Mouse (Mus musculus) MEL (cell line): Measurements from ENCODE around the gene Erp29. TPM values are rescaled to one million over a fixed set of nuclear protein-coding genes. Genes with fewer than 3 reads are reported as not detected.
A peak's percentile ranks its signal among the peaks of the same experiment; 100 is the strongest.

Experiments used
- DNase-seq: peaks from one replicate; pipeline ENCODE4 v3.0.0; 2011; ENCODE audit warnings: low read depth, low spot score
- H3K27ac ChIP-seq: 2 replicates; pipeline ENCODE4 v1.5.1; 2012; ENCODE audit warnings: low read depth, mild to moderate bottlenecking, control low read depth, low read length, moderate library complexity; ENCODE audit not compliant: control insufficient read depth
- H3K27me3 ChIP-seq, 2 experiments: fragments of 150-350 bp in 1 of 2; sonication (generic) in 1 of 2; 2 replicates each; pipeline ENCODE4 v1.6.1; 2012; ENCODE audit warnings: low read length in 2 of 2, mild to moderate bottlenecking in 2 of 2, improper control_type of control experiment in 1 of 2, moderate library complexity in 1 of 2; ENCODE audit not compliant: insufficient read depth in 2 of 2, control insufficient read depth in 1 of 2
- H3K36me3 ChIP-seq, 2 experiments: 2 replicates each; pipeline ENCODE4 v1.6.1; 2012 to 2014; ENCODE audit warnings: low read length in 2 of 2, improper control_type of control experiment in 1 of 2, inconsistent platforms in 1 of 2, mild to moderate bottlenecking in 1 of 2; ENCODE audit not compliant: insufficient read depth in 2 of 2, control insufficient read depth in 1 of 2
- H3K4me1 ChIP-seq, 2 experiments: fragments of 150-350 bp in 1 of 2; sonication (generic) in 1 of 2; 2 replicates each; pipeline ENCODE4 v1.6.1; 2012; ENCODE audit warnings: low read length in 2 of 2, improper control_type of control experiment in 1 of 2, mild to moderate bottlenecking in 1 of 2; ENCODE audit not compliant: insufficient read depth in 2 of 2, control insufficient read depth in 1 of 2
- H3K4me3 ChIP-seq, 2 experiments: fragments of 150-350 bp in 1 of 2; sonication (generic) in 1 of 2; 2 replicates each; pipeline ENCODE4 v1.5.1; 2012; ENCODE audit warnings: low read depth in 2 of 2, low read length in 2 of 2, mild to moderate bottlenecking in 2 of 2, moderate library complexity in 2 of 2, control low read depth in 1 of 2, improper control_type of control experiment in 1 of 2; ENCODE audit not compliant: control insufficient read depth in 1 of 2, insufficient read depth in 1 of 2
- H3K79me2 ChIP-seq: 2 replicates; pipeline ENCODE4 v1.6.1; 2012; ENCODE audit warnings: mild to moderate bottlenecking, low read length, moderate library complexity; ENCODE audit not compliant: control insufficient read depth, poor library complexity, insufficient read depth
- H3K9ac ChIP-seq: 2 replicates; pipeline ENCODE4 v1.6.1; 2012; ENCODE audit warnings: low read depth, mild to moderate bottlenecking, control low read depth, low read length, moderate library complexity; ENCODE audit not compliant: control insufficient read depth, poor library complexity, severe bottlenecking
- H3K9me3 ChIP-seq: fragments of 150-350 bp; sonication (generic); replicated peaks from 2 replicates; pipeline ENCODE4 v1.6.1; 2012; ENCODE audit warnings: mild to moderate bottlenecking, low read length, improper control_type of control experiment, moderate library complexity; ENCODE audit not compliant: insufficient read depth
- CHD2 ChIP-seq: IDR thresholded peaks from 2 replicates; pipeline ENCODE4 v1.6.1; 2011; ENCODE audit warnings: low read length, improper control_type of control experiment
- CTCF ChIP-seq, 3 experiments: IDR thresholded peaks in 2 of 3; conservative IDR thresholded peaks in 1 of 3; 2 replicates each; pipeline ENCODE4 v1.5.1; 2011 to 2012; ENCODE audit warnings: low read length in 3 of 3, low read depth in 2 of 3, mild to moderate bottlenecking in 2 of 3, improper control_type of control experiment in 1 of 3, inconsistent platforms in 1 of 3, mixed read lengths in 1 of 3, moderate library complexity in 1 of 3; ENCODE audit not compliant: control insufficient read depth in 1 of 3, insufficient read depth in 1 of 3, poor library complexity in 1 of 3, severe bottlenecking in 1 of 3
- E2F4 ChIP-seq: IDR thresholded peaks from 2 replicates; pipeline ENCODE4 v1.6.1; 2011; ENCODE audit warnings: low read depth, low read length, improper control_type of control experiment, borderline replicate concordance
- ELF1 ChIP-seq: IDR thresholded peaks from 2 replicates; pipeline ENCODE4 v1.6.1; 2014; ENCODE audit warnings: low read depth, mild to moderate bottlenecking, inconsistent platforms, low read length, improper control_type of control experiment, moderate library complexity
- EP300 ChIP-seq, 2 experiments: IDR thresholded peaks; 2 replicates each; pipeline ENCODE4 v1.6.1; 2011; ENCODE audit warnings: improper control_type of control experiment in 2 of 2, low read length in 2 of 2, low read depth in 1 of 2, mild to moderate bottlenecking in 1 of 2
- ETS1 ChIP-seq: IDR thresholded peaks from 2 replicates; pipeline ENCODE4 v1.6.1; 2012; ENCODE audit warnings: low read depth, mild to moderate bottlenecking, inconsistent platforms, low read length, improper control_type of control experiment, moderate library complexity
- GABPA ChIP-seq: IDR thresholded peaks from 2 replicates; pipeline ENCODE4 v1.6.1; 2012; ENCODE audit warnings: low read depth, mild to moderate bottlenecking, inconsistent platforms, low read length, improper control_type of control experiment, moderate library complexity
- HCFC1 ChIP-seq: IDR thresholded peaks from 2 replicates; pipeline ENCODE4 v1.6.1; 2012; ENCODE audit warnings: low read depth, mild to moderate bottlenecking, inconsistent platforms, low read length, improper control_type of control experiment, moderate library complexity
- JUND ChIP-seq: IDR thresholded peaks from 2 replicates; pipeline ENCODE4 v1.6.1; 2011; ENCODE audit warnings: low read depth, mild to moderate bottlenecking, improper control_type of control experiment, low read length
- KAT2A ChIP-seq: conservative IDR thresholded peaks from 2 replicates; pipeline ENCODE4 v1.6.1; 2012; ENCODE audit warnings: low read depth, low read length, improper control_type of control experiment, inconsistent platforms
- MAX ChIP-seq: IDR thresholded peaks from 2 replicates; pipeline ENCODE4 v1.6.1; 2011; ENCODE audit warnings: low read length, improper control_type of control experiment
- MAZ ChIP-seq: IDR thresholded peaks from 2 replicates; pipeline ENCODE4 v1.6.1; 2012; ENCODE audit warnings: low read depth, mild to moderate bottlenecking, inconsistent platforms, low read length, improper control_type of control experiment
- MEF2A ChIP-seq: IDR thresholded peaks from 2 replicates; pipeline ENCODE4 v1.6.1; 2014; ENCODE audit warnings: low read depth, mild to moderate bottlenecking, inconsistent platforms, low read length, improper control_type of control experiment; ENCODE audit not compliant: poor library complexity, insufficient replicate concordance, severe bottlenecking; ENCODE audit errors: extremely low read depth
- MXI1 ChIP-seq: IDR thresholded peaks from 2 replicates; pipeline ENCODE4 v1.6.1; 2011; ENCODE audit warnings: mild to moderate bottlenecking, low read depth, low read length, improper control_type of control experiment
- MYB ChIP-seq: IDR thresholded peaks from 2 replicates; pipeline ENCODE4 v1.6.1; 2011; ENCODE audit warnings: mild to moderate bottlenecking, low read depth, low read length, improper control_type of control experiment
- MYC ChIP-seq: IDR thresholded peaks from 2 replicates; pipeline ENCODE4 v1.6.1; 2011; ENCODE audit warnings: low read depth, mild to moderate bottlenecking, low read length, improper control_type of control experiment, moderate library complexity
- NELFE ChIP-seq: IDR thresholded peaks from 2 replicates; pipeline ENCODE4 v1.6.1; 2011; ENCODE audit warnings: low read depth, low read length, improper control_type of control experiment
- NRF1 ChIP-seq: IDR thresholded peaks from 2 replicates; pipeline ENCODE4 v1.6.1; 2014; ENCODE audit warnings: low read depth, mild to moderate bottlenecking, inconsistent platforms, low read length, improper control_type of control experiment, moderate library complexity; ENCODE audit not compliant: poor library complexity, insufficient read depth, severe bottlenecking
- POLR2A ChIP-seq, 2 experiments: IDR thresholded peaks; 2 replicates each; pipeline ENCODE4 v1.6.1; 2011 to 2012; ENCODE audit warnings: low read length in 2 of 2, mild to moderate bottlenecking in 2 of 2, control low read depth in 1 of 2, improper control_type of control experiment in 1 of 2, low read depth in 1 of 2, moderate library complexity in 1 of 2; ENCODE audit not compliant: control insufficient read depth in 1 of 2, insufficient read depth in 1 of 2, poor library complexity in 1 of 2
- POLR2AphosphoS2 ChIP-seq: IDR thresholded peaks from 2 replicates; pipeline ENCODE4 v1.6.1; 2011; ENCODE audit warnings: low read length, improper control_type of control experiment
- RAD21 ChIP-seq: IDR thresholded peaks from 2 replicates; pipeline ENCODE4 v1.6.1; 2011; ENCODE audit warnings: mild to moderate bottlenecking, low read depth, low read length, improper control_type of control experiment
- RCOR1 ChIP-seq: IDR thresholded peaks from 2 replicates; pipeline ENCODE4 v1.6.1; 2012; ENCODE audit warnings: low read depth, mild to moderate bottlenecking, inconsistent platforms, low read length, improper control_type of control experiment
- SIN3A ChIP-seq: IDR thresholded peaks from 2 replicates; pipeline ENCODE4 v1.6.1; 2012; ENCODE audit warnings: low read length, improper control_type of control experiment, inconsistent platforms
- TBP ChIP-seq: IDR thresholded peaks from 2 replicates; pipeline ENCODE4 v1.8.0; 2011; ENCODE audit warnings: low read depth, low read length, improper control_type of control experiment
- USF1 ChIP-seq: IDR thresholded peaks from 2 replicates; pipeline ENCODE4 v1.6.1; 2014; ENCODE audit warnings: low read depth, mild to moderate bottlenecking, inconsistent platforms, low read length, improper control_type of control experiment, moderate library complexity
- USF2 ChIP-seq, 2 experiments: IDR thresholded peaks; 2 replicates each; pipeline ENCODE4 v1.6.1; 2011 to 2012; ENCODE audit warnings: improper control_type of control experiment in 2 of 2, low read length in 2 of 2, borderline replicate concordance in 1 of 2, inconsistent platforms in 1 of 2, low read depth in 1 of 2, mild to moderate bottlenecking in 1 of 2; ENCODE audit not compliant: insufficient read depth in 1 of 2
- ZC3H11A ChIP-seq: IDR thresholded peaks from 2 replicates; pipeline ENCODE4 v1.6.1; 2012; ENCODE audit warnings: low read depth, mild to moderate bottlenecking, inconsistent platforms, low read length, improper control_type of control experiment
- ZMIZ1 ChIP-seq: IDR thresholded peaks from 2 replicates; pipeline ENCODE4 v1.6.1; 2012; ENCODE audit warnings: low read depth, mild to moderate bottlenecking, inconsistent platforms, low read length, improper control_type of control experiment, moderate library complexity
- ZNF384 ChIP-seq: IDR thresholded peaks from 2 replicates; pipeline ENCODE4 v1.6.1; 2012; ENCODE audit warnings: low read depth, mild to moderate bottlenecking, inconsistent platforms, low read length, improper control_type of control experiment
- polyA plus RNA-seq, 2 experiments: library from polyadenylated mRNA; stranded (reverse) in 1 of 2; unstranded in 1 of 2; fragments of >175 nt in 1 of 2; fragments of >200 nt in 1 of 2; gene quantifications; 2 replicates each; pipeline versions ENCODE4 v1.2.1 to v1.2.4; 2012; ENCODE audit warnings: low replicate concordance in 2 of 2, low read depth in 1 of 2; ENCODE audit not compliant: insufficient read length in 2 of 2, insufficient read depth in 1 of 2, missing spikeins in 1 of 2
- total RNA-seq: library from RNA; depleted of rRNA; stranded (reverse); fragments of 300-350 nt; gene quantifications from 2 replicates; pipeline ENCODE4 v1.2.3, GENCODE M21; 2012

Gene Erp29
- total and polyA plus RNA-seq, 3 experiments = 167 to 244 TPM; not detected in 1

- TF ChIP-seq RAD21 (no peak), POLR2AphosphoS2 (no peak), ETS1 (0 out of 2 replicates have a peak, but pooled peaks have one; percentile 7), E2F4 (no peak), POLR2A (IDR thresholded peaks at IDR 0.05; ENCODE audit: control insufficient read depth in 1 of 2, insufficient read depth in 1 of 2, low read depth in 1 of 2, low read length in 2 of 2, poor library complexity in 1 of 2) (peak in 1 of 2 experiments; percentile 12; a peak in 1 of 4 replicates), CHD2 (no peak), SIN3A (peak; percentile 88), EP300 (IDR thresholded peaks at IDR 0.05; ENCODE audit: low read depth in 1 of 2, low read length in 2 of 2) (no peak), USF2 (IDR thresholded peaks at IDR 0.05; ENCODE audit: borderline replicate concordance in 1 of 2, insufficient read depth in 1 of 2, low read depth in 1 of 2, low read length in 2 of 2) (no peak), MAZ (no peak), USF1 (peak; percentile 60)
Measured at GRCm38 (mm10) chr5:121398146-121398964, 54.0 kb downstream of the Erp29 start (continued).

GRCm38 (mm10) chr5:121397187-121398145, 54.8 kb downstream of the Erp29 start, which contains the start of gene Naa25:
Gene Naa25 (plus strand): TSS chr5:121397936.
- H3K9me3 ChIP-seq = no peaks in the 10 kb centered on the region
- peak within 1 kb of the TSS; percentile 99 for H3K27ac ChIP-seq
- peak within 1 kb of the TSS; percentile 100 for H3K9ac ChIP-seq
- H3K27me3 ChIP-seq = no peaks in the 10 kb centered on the region
- H3K4me1 ChIP-seq = peaks cover 3 to 31% of the 10 kb centered on the region in 2 experiments
- peaks cover 49% of the 10 kb centered on the region for H3K79me2 ChIP-seq
- H3K36me3 ChIP-seq = peaks cover 14 to 38% of the 10 kb centered on the region in 2 experiments
- peak within 1 kb of the TSS; percentile 81 to 99 for H3K4me3 ChIP-seq
- DNase-seq = peak; percentile 98
- TF ChIP-seq RCOR1 (peak; percentile 87), ZC3H11A (no peak), NRF1 (peak; percentile 93), ZNF384 (peak; percentile 100), ETS1 (peak; percentile 65; the same call in 1 of the 2 replicates), CTCF (IDR thresholded peaks at IDR 0.05 in 2 of 3, conservative IDR thresholded peaks at IDR 0.05 in 1 of 3; ENCODE audit: control insufficient read depth in 1 of 3, insufficient read depth in 1 of 3, low read depth in 2 of 3, low read length in 3 of 3, poor library complexity in 1 of 3, severe bottlenecking in 1 of 3) (no peak), CHD2 (peak; percentile 98), ELF1 (peak; percentile 51; the same call in 1 of the 2 replicates), SIN3A (peak; percentile 91), MAZ (peak; percentile 95), USF2 (IDR thresholded peaks at IDR 0.05; ENCODE audit: borderline replicate concordance in 1 of 2, insufficient read depth in 1 of 2, low read depth in 1 of 2, low read length in 2 of 2) (no peak), NELFE (peak; percentile 92), ZMIZ1 (peak; percentile 46; the same call in 1 of the 2 replicates), RAD21 (no peak), MYC (peak; percentile 93), E2F4 (peak; percentile 65; the same call in 1 of the 2 replicates), MAX (peak; percentile 85), MXI1 (peak; percentile 91), GABPA (no peak), JUND (no peak), KAT2A (peak; percentile 61), HCFC1 (peak; percentile 88), TBP (peak; percentile 86), MEF2A (no peak), POLR2AphosphoS2 (peak; percentile 80), MYB (peak; percentile 80), POLR2A (IDR thresholded peaks at IDR 0.05; ENCODE audit: control insufficient read depth in 1 of 2, insufficient read depth in 1 of 2, low read depth in 1 of 2, low read length in 2 of 2, poor library complexity in 1 of 2) (peak; percentile 54 to 93; a peak in 3 of 4 replicates)
